Mouse (Mus musculus): ENCODE measurements around the gene Kdm4b.

Kdm4b gene

GRCm38 (mm10) chr17:56443341-56443795 lies 117.5 kb downstream of the Kdm4b start:
- DNase-seq = no peak

- DNase-seq = no peak
These were observed 118.9 kb downstream of the Kdm4b start for GRCm38 (mm10) chr17:56444771-56445170.

- no peak for DNase-seq
These were observed 119.5 kb downstream of the Kdm4b start for GRCm38 (mm10) chr17:56445397-56445796.

GRCm38 (mm10) chr17:56447716-56448115 lies 121.9 kb downstream of the Kdm4b start:
- no peak for DNase-seq
